Mouse (Mus musculus): ENCODE data around the gene 4930503B20Rik. TPM values are rescaled to one million over a fixed set of nuclear protein-coding genes. Genes with fewer than 3 reads are reported as not detected.

The 4930503B20Rik gene
- polyA plus RNA-seq, 1 experiment, result not detected

DNA sequence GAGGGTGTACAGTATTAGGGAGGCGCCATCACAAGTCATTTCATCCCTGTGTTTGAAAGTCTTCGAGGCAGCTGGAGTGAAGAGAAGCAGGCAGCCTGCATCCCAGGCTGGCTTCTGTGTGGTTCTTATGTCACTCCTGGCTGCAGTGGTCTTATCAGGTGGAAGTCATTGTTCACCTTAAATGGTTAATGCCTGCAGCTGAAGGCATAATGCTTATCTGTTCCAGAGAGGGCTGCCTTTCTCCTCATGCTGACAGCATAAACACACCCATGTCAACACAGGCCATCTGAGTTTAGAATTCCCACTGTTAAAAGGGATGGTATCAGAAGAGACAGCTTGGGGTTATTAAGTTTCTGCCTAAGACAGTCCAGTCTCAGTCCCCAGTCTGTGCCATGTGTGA is 49.9 kb downstream of the 4930503B20Rik start:
- H3K27me3 ChIP-seq (replicated peaks; ENCODE audit: control insufficient read depth, insufficient read depth, low read length), result no peaks in the 10 kb centered on the region
- H3K4me1 ChIP-seq (ENCODE audit: control insufficient read depth, insufficient read depth, low read length), result no peaks in the 10 kb centered on the region
- H3K36me3 ChIP-seq (ENCODE audit: control insufficient read depth, insufficient read depth, low read length), result no peaks in the 10 kb centered on the region
- 86% methylated on average over 2 of the region's 2 CpGs for WGBS
- no peak overlapping the region for H3K4me3 ChIP-seq (ENCODE audit: insufficient read depth, low read depth, low read length)
- TF ChIP-seq POLR2A (IDR thresholded peaks at IDR 0.05; ENCODE audit: low read depth, low read length), result no peak
- no peak for TF ChIP-seq CTCF (conservative IDR thresholded peaks at IDR 0.05; ENCODE audit: insufficient read depth, insufficient read length, low read depth, low read length)
- H3K27ac ChIP-seq (ENCODE audit: insufficient read depth, low read depth, low read length), result no peak overlapping the region
- no peak for DNase-seq

DNA sequence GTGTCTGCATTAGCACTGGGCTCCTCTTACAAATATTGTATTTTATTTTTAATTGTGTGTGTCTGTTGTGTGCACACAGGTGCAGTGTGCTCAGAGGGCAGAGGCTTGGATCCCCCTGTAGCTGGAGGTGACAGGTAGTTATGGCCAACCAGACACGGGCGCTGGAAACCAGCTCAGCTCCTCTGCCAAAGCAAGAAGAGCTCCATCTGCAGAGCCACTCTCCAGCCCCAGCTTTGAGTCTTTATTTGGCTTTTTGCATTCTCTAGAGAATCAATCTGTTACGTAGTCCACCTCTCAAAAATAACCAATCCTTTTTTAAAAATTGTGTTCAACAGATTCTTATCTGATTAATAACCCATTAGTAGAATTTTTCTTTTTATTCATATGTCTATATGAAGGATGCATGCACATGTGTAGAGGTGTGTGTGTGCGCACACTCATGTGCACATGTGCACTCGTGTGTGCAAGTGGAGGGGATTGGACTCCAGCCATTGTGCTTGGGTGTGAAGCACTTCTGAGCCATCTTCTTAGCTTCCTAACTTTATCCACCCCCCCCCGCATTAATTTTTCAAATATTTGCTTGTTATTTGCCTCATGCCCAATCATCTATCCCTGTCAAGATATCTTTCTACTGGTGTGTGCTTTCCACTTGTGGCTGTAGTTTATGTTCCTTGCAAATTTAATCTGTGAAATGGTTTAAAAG is 51.8 kb downstream of the 4930503B20Rik start:
- no peak for TF ChIP-seq POLR2A (IDR thresholded peaks at IDR 0.05; ENCODE audit: low read depth, low read length)
- no peak for TF ChIP-seq CTCF (conservative IDR thresholded peaks at IDR 0.05; ENCODE audit: insufficient read depth, insufficient read length, low read depth, low read length)
- Histone ChIP-seq H3K4me1 (ENCODE audit: control insufficient read depth, insufficient read depth, low read length) (no peaks in the 10 kb centered on the region), H3K27me3 (replicated peaks; ENCODE audit: control insufficient read depth, insufficient read depth, low read length) (no peaks in the 10 kb centered on the region), H3K4me3 (ENCODE audit: insufficient read depth, low read depth, low read length) (no peak overlapping the region), H3K27ac (ENCODE audit: insufficient read depth, low read depth, low read length) (no peak overlapping the region), H3K36me3 (ENCODE audit: control insufficient read depth, insufficient read depth, low read length) (no peaks in the 10 kb centered on the region)
- DNase-seq, result no peak
- 87% methylated on average over 6 of the region's 6 CpGs for WGBS

DNA sequence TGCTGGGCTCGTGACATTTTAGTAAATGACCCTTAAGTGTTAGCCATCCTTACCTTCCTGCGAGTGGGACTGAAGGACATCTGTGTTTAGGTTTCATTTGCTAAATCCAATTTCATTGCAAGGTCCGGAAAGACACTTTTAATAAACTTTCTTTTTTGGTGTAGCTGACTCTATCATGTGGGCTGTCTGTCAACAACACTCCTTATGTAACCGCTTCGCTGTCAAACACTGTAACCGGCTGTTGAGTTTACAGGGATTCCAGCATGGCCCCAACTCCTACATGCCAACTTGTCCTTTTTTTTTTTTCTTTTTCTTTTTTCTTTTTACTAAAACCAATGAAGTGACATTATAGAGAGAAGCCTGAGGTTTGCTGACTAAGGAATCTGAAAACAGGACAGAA is 52.7 kb downstream of the 4930503B20Rik start:
- WGBS, result 71% methylated on average over 6 of the region's 6 CpGs
- Histone ChIP-seq H3K4me1 (ENCODE audit: control insufficient read depth, insufficient read depth, low read length) (no peaks in the 10 kb centered on the region), H3K27me3 (replicated peaks; ENCODE audit: control insufficient read depth, insufficient read depth, low read length) (no peaks in the 10 kb centered on the region), H3K4me3 (ENCODE audit: insufficient read depth, low read depth, low read length) (no peak overlapping the region), H3K36me3 (ENCODE audit: control insufficient read depth, insufficient read depth, low read length) (no peaks in the 10 kb centered on the region), H3K27ac (ENCODE audit: insufficient read depth, low read depth, low read length) (no peak overlapping the region)
- no peak for DNase-seq
- no peak for TF ChIP-seq POLR2A (IDR thresholded peaks at IDR 0.05; ENCODE audit: low read depth, low read length)

DNA sequence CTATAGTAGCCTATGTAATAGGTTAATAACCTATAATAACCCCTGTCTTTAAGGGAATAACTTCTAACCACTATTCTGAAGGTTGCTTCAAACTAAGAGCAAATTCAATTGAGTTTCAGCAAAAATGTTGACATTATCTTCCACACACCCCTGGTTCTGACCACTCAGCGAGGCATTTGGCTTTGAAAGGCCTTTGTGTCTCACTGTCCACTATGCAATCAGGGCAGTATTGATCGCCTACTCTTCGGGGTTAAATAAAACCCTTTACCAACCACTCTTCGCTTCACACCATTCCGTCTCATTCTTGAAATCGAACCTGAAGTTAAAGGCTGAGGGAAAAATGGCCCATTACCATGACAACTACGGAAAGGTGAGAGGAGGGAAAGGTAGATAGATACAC is 54.3 kb downstream of the 4930503B20Rik start:
- Histone ChIP-seq H3K36me3 (ENCODE audit: control insufficient read depth, insufficient read depth, low read length) (no peaks in the 10 kb centered on the region), H3K4me3 (ENCODE audit: insufficient read depth, low read depth, low read length) (no peak overlapping the region), H3K4me1 (ENCODE audit: control insufficient read depth, insufficient read depth, low read length) (no peaks in the 10 kb centered on the region), H3K27ac (ENCODE audit: insufficient read depth, low read depth, low read length) (no peak overlapping the region), H3K27me3 (replicated peaks; ENCODE audit: control insufficient read depth, insufficient read depth, low read length) (no peaks in the 10 kb centered on the region)
- no peak for DNase-seq
- TF ChIP-seq CTCF (conservative IDR thresholded peaks at IDR 0.05; ENCODE audit: insufficient read depth, insufficient read length, low read depth, low read length) (no peak), POLR2A (IDR thresholded peaks at IDR 0.05; ENCODE audit: low read depth, low read length) (no peak)
- 93% methylated on average over 7 of the region's 7 CpGs for WGBS

DNA sequence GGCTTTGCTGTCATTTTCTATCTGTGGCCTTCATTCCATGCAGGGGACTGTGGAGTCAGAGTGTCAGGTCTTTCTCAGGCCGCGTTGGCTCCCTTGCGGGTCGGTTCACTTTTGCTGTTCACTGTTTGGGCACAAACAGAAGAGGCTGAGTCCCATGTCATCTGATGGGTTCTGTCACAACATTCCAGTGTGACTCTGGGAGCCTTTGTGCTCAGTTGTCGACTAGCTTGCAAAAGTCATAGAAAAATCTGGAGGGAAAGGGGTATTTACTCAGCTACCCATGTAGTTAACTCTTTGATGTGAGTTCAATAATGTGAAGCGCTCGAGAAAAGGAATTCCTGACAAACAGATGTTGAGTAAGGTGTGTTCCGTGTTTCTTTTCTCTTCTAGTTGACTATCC is 54.7 kb downstream of the 4930503B20Rik start:
- H3K27me3 ChIP-seq (replicated peaks; ENCODE audit: control insufficient read depth, insufficient read depth, low read length), result no peaks in the 10 kb centered on the region
- TF ChIP-seq POLR2A (IDR thresholded peaks at IDR 0.05; ENCODE audit: low read depth, low read length), result no peak
- no peak for TF ChIP-seq CTCF (conservative IDR thresholded peaks at IDR 0.05; ENCODE audit: insufficient read depth, insufficient read length, low read depth, low read length)
- H3K27ac ChIP-seq (ENCODE audit: insufficient read depth, low read depth, low read length), result no peak overlapping the region
- H3K4me1 ChIP-seq (ENCODE audit: control insufficient read depth, insufficient read depth, low read length), result no peaks in the 10 kb centered on the region
- no peaks in the 10 kb centered on the region for H3K36me3 ChIP-seq (ENCODE audit: control insufficient read depth, insufficient read depth, low read length)
- H3K4me3 ChIP-seq (ENCODE audit: insufficient read depth, low read depth, low read length), result no peak overlapping the region
- WGBS, result 90% methylated on average over 8 of the region's 8 CpGs
- DNase-seq, result no peak

DNA sequence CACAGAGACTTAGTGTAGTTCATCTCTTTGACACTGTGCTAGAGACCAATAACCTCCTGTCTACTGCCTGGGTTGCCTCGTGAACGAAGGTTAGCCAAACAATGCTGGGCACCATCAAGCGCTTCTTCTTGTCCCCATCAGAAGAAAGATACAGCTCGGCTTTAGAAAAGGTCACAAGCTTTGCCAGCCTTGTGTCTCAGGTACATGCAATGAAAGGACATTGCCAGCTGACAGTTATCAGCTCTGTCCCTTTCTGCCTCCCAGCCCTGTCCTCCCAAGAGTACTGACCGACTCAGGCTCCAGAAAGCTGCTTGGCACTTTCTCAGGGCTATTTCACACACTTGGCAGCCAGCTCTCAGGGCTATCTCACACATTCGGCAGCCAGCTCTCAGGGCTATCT is 55.7 kb downstream of the 4930503B20Rik start:
- Histone ChIP-seq H3K36me3 (ENCODE audit: control insufficient read depth, insufficient read depth, low read length) (no peaks in the 10 kb centered on the region), H3K27me3 (replicated peaks; ENCODE audit: control insufficient read depth, insufficient read depth, low read length) (no peaks in the 10 kb centered on the region), H3K4me3 (ENCODE audit: insufficient read depth, low read depth, low read length) (no peak overlapping the region), H3K27ac (ENCODE audit: insufficient read depth, low read depth, low read length) (no peak overlapping the region), H3K4me1 (ENCODE audit: control insufficient read depth, insufficient read depth, low read length) (no peaks in the 10 kb centered on the region)
- WGBS, result 85% methylated on average over 6 of the region's 6 CpGs
- TF ChIP-seq CTCF (conservative IDR thresholded peaks at IDR 0.05; ENCODE audit: insufficient read depth, insufficient read length, low read depth, low read length) (no peak), POLR2A (IDR thresholded peaks at IDR 0.05; ENCODE audit: low read depth, low read length) (no peak)
- no peak for DNase-seq

Other genes starting within 250 kb of the 4930503B20Rik start
- 7.3 and 8.0 TPM in 2 replicates for gene Ssx2ip, start 246.7 kb downstream of the 4930503B20Rik start, polyA plus RNA-seq (2012; rRNA removed)
- gene Ctbs, start 201.5 kb downstream of the 4930503B20Rik start, polyA plus RNA-seq (2012; rRNA removed), result 10.5 and 10.7 TPM in 2 replicates
- 0.79 and 0.89 TPM in 2 replicates for gene Spata1, start 151.6 kb downstream of the 4930503B20Rik start, polyA plus RNA-seq (2012; rRNA removed)
- gene Gng5, start 151.5 kb downstream of the 4930503B20Rik start, polyA plus RNA-seq (2012; rRNA removed), result 567 and 600 TPM in 2 replicates
- 9.9 and 13.6 TPM in 2 replicates for gene Rpf1, start 129.9 kb downstream of the 4930503B20Rik start, polyA plus RNA-seq (2012; rRNA removed)
- 0.19 TPM in 1 of 2 replicates, not detected in the other for gene Uox, start 80.9 kb downstream of the 4930503B20Rik start, polyA plus RNA-seq (2012; rRNA removed)
- not detected in 2 replicates for gene Dnase2b, start 35.7 kb downstream of the 4930503B20Rik start, polyA plus RNA-seq (2012; rRNA removed)
- 0.11 and 0.27 TPM in 2 replicates for gene Samd13, start 34.3 kb upstream of the 4930503B20Rik start, polyA plus RNA-seq (2012; rRNA removed)
- gene Prkacb, start 161.7 kb upstream of the 4930503B20Rik start, polyA plus RNA-seq (2012; rRNA removed), result 20.6 and 23.3 TPM in 2 replicates
- 0.68 and 0.84 TPM in 2 replicates for gene Ttll7, start 201.1 kb upstream of the 4930503B20Rik start, polyA plus RNA-seq (2012; rRNA removed)